Mouse (Mus musculus) heart, adult 2 months (tissue): Measurements from ENCODE around the gene Aqp1. TPM values are rescaled to one million over a fixed set of nuclear protein-coding genes. Genes with fewer than 3 reads are reported as not detected.

ENCODE experiments used
- DNase-seq, 2 experiments: peaks; one replicate each; pipeline ENCODE4 v3.0.0; 2021
- H3K27ac ChIP-seq: fragments of 200-600 bp; 2 replicates; pipeline ENCODE4 v1.8.1; 2022
- H3K27me3 ChIP-seq: fragments of 200-500 bp; 2 replicates; pipeline ENCODE4 v1.6.1; 2012; ENCODE audit warnings: mild to moderate bottlenecking, low read length, inconsistent platforms, mixed read lengths; ENCODE audit not compliant: control insufficient read depth, insufficient read depth
- H3K36me3 ChIP-seq: fragments of 200-500 bp; 2 replicates; pipeline ENCODE4 v1.6.1; 2012; ENCODE audit warnings: low read length, inconsistent platforms; ENCODE audit not compliant: control insufficient read depth, insufficient read depth
- H3K4me1 ChIP-seq: fragments of 200-500 bp; 2 replicates; pipeline ENCODE4 v1.6.1; 2011; ENCODE audit warnings: low read length; ENCODE audit not compliant: control insufficient read depth, insufficient read depth
- H3K4me3 ChIP-seq: fragments of 200-600 bp; 2 replicates; pipeline ENCODE4 v1.8.1; 2022
- H3K79me2 ChIP-seq: fragments of 200-500 bp; replicated peaks from 2 replicates; pipeline ENCODE4 v1.6.1; 2012; ENCODE audit warnings: mild to moderate bottlenecking, inconsistent platforms, low read length, moderate library complexity, mixed read lengths; ENCODE audit not compliant: control insufficient read depth, insufficient read depth
- H3K9ac ChIP-seq: fragments of 200-500 bp; 2 replicates; pipeline ENCODE4 v1.6.1; 2012; ENCODE audit warnings: low read depth, mild to moderate bottlenecking, control low read depth, inconsistent platforms, low read length, mixed read lengths
- CTCF ChIP-seq: fragments of 200-600 bp; IDR thresholded peaks from 2 replicates; pipeline ENCODE4 v1.8.1; 2022; ENCODE audit warnings: antibody characterized with exemption, mild to moderate bottlenecking, moderate library complexity
- EP300 ChIP-seq: fragments of 200-500 bp; IDR thresholded peaks from 2 replicates; pipeline ENCODE4 v1.6.1; 2011; ENCODE audit warnings: low read depth, low read length, control low read depth; ENCODE audit not compliant: insufficient read depth
- POLR2A ChIP-seq: fragments of 200-500 bp; IDR thresholded peaks from 2 replicates; pipeline ENCODE4 v1.6.1; 2011; ENCODE audit warnings: mild to moderate bottlenecking, low read depth, low read length, control low read depth; ENCODE audit not compliant: insufficient read depth
- WGBS: fragments of 180-500 bp; shearing (Covaris S2); methylation state at CpG from one replicate; pipeline ENCODE4 v1.1.7; 2018; 5-methylcytosine and 5-hydroxymethylcytosine counted together
- intact Hi-C: fragments of 180-260 bp; cut with DNase I; formaldehyde crosslinking; loops from one replicate; pipeline ENCODE4 v1.15.1; 2025
- polyA plus RNA-seq: library from polyadenylated mRNA; depleted of rRNA; stranded (reverse); fragments of >200 nt; gene quantifications from 2 replicates; pipeline ENCODE4 v1.2.3, GENCODE M21; 2012
- total RNA-seq, 2 experiments: library from RNA; stranded (reverse); gene quantifications; 2 replicates each; pipeline ENCODE4 v1.2.3; 2021

Aqp1 gene
- total and polyA plus RNA-seq, 3 experiments: 377 to 449 (median 433) TPM

DNA sequence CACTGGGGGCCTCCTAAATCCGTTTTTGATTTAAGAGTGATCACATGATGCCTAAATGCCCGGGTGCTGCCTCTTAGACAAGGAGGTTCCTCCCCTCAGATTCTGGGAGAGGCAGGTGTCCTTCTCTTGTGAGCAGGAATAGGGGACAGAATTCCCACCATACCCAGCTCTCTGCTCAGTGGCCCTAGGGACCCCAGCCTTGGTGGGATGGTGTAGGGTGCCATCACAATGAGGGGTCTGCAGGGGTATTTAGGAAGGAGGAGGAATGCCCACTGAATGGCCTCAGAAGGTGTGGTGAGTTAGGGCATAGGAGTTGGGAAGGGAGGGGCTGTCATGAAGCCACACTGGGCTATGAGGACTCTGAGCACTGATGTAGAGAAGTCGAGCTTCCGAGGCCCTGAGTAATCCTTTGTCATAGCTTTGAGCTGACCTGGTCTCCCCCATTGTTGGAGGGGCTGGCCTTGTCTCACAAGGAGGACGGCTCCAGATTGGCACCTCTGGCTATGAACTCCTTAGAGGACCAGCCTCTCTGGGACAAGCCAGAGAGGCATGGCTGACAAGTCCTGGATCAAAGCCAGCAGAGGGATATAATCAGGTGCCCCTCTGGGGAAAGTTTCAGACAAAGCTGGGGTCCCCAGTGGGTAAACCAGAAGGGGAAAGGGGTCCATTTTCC, 4.0 kb upstream of the Aqp1 start:
- Histone ChIP-seq H3K9ac (peak overlapping the region; percentile 20; the same call in 1 of the 2 replicates), H3K27ac (peak overlapping the region; percentile 75), H3K36me3 (no peaks in the 10 kb centered on the region), H3K27me3 (no peaks in the 10 kb centered on the region), H3K79me2 (no peaks in the 10 kb centered on the region), H3K4me3 (no peak overlapping the region), H3K4me1 (peaks cover 7% of the 10 kb centered on the region)
- 41% methylated on average over 5 of the region's 5 CpGs for WGBS
- DNase-seq: no peak
- TF ChIP-seq EP300: no peak
- intact Hi-C loops: no loop called here

GRCm38 (mm10) chr6:55332773-55333109, 3.5 kb upstream of the Aqp1 start:
- Histone ChIP-seq H3K9ac (no peak overlapping the region), H3K27me3 (no peaks in the 10 kb centered on the region), H3K36me3 (no peaks in the 10 kb centered on the region), H3K79me2 (no peaks in the 10 kb centered on the region), H3K4me1 (peaks cover 5% of the 10 kb centered on the region), H3K27ac (peak overlapping the region; percentile 75), H3K4me3 (no peak overlapping the region)
- WGBS: 48% methylated on average over 6 of the region's 6 CpGs
- intact Hi-C loops: no loop called here
- no peak for DNase-seq
- no peak for TF ChIP-seq EP300
- TF ChIP-seq POLR2A: peak; percentile 38; the same call in 1 of the 2 replicates
- TF ChIP-seq CTCF: no peak

GRCm38 (mm10) chr6:55337242-55337641, 1.0 kb downstream of the Aqp1 start:
- WGBS: 43% methylated on average over 5 of the region's 5 CpGs
- TF ChIP-seq CTCF (no peak), POLR2A (no peak), EP300 (no peak)
- peak overlapping the region; percentile 59 for H3K4me3 ChIP-seq
- no peaks in the 10 kb centered on the region for H3K36me3 ChIP-seq
- DNase-seq: no peak
- H3K9ac ChIP-seq: peak overlapping the region; percentile 91
- H3K4me1 ChIP-seq: peaks cover 7% of the 10 kb centered on the region
- peak overlapping the region; percentile 82 for H3K27ac ChIP-seq
- H3K79me2 ChIP-seq: no peaks in the 10 kb centered on the region
- intact Hi-C loops: no loop called here
- no peaks in the 10 kb centered on the region for H3K27me3 ChIP-seq

GRCm38 (mm10) chr6:55338077-55338476, 1.8 kb downstream of the Aqp1 start:
- intact Hi-C loops: no loop called here
- TF ChIP-seq POLR2A (no peak), EP300 (no peak)

DNA sequence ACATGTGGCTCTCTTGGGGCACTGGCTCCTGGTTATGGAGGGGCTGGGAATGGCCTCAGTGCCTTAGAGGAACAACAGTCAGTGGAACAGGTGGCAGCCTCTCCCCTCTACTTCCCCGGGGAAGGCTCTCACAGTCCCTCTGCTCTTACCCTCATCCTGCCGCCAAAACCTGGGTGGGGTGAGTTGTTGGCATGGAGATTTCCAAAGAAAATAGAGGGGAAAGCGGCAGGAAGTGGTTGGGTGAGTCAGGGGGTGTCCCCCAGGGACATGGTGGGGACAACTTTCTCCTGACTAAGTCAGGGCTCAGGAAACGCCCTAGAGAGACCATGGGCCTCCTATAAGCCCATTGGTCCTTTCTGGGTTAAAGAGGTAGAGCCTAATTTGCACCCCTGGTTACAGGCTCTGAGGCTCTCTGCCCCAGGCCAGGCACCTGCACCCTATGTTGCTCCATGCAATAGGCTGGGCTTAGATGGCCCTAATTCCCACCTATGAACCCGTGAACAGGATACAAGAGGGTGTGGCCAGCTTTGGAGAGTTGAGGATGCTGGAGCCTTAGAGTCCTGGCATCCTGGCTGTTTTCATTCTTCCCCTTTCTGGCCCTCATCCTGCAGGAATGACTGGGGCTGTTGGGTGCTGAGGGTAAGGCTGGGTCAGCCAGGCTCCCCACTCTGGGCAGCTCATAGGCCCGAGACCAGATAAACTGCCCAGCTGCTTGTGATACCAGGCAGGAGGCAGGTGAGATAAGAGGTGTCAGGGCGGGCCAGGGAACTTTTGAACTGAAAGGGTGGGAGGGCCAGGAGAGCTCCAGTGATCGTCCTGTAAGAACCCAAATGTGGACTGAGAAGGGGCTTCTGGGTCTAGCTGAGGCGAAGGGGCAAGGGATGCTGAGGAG, 2.9 kb downstream of the Aqp1 start:
- H3K4me1 ChIP-seq: peaks cover 4% of the 10 kb centered on the region
- H3K27me3 ChIP-seq: no peaks in the 10 kb centered on the region
- 0 out of 2 replicates have a peak, but pooled peaks have one; percentile 37 for TF ChIP-seq POLR2A
- no peak for TF ChIP-seq EP300
- H3K9ac ChIP-seq: peak overlapping the region; percentile 91
- DNase-seq: no peak
- H3K27ac ChIP-seq: peak overlapping the region; percentile 82
- 53% methylated on average over 9 of the region's 9 CpGs for WGBS
- no peaks in the 10 kb centered on the region for H3K79me2 ChIP-seq
- H3K4me3 ChIP-seq: peak overlapping the region; percentile 59
- no peaks in the 10 kb centered on the region for H3K36me3 ChIP-seq
- intact Hi-C loops: no loop called here

More at GRCm38 (mm10) chr6:55338077-55338476, 1.8 kb downstream of the Aqp1 start:
- Histone ChIP-seq H3K9ac (peak overlapping the region; percentile 91), H3K79me2 (no peaks in the 10 kb centered on the region), H3K4me1 (peaks cover 4% of the 10 kb centered on the region), H3K27ac (peak overlapping the region; percentile 82), H3K4me3 (peak overlapping the region; percentile 59), H3K27me3 (no peaks in the 10 kb centered on the region), H3K36me3 (no peaks in the 10 kb centered on the region)
- no peak for DNase-seq
- 37% methylated on average over 6 of the region's 6 CpGs for WGBS

GRCm38 (mm10) chr6:55341688-55342087, 5.5 kb downstream of the Aqp1 start:
- peak in 1 of 2 experiments; percentile 29 for DNase-seq
- no peaks in the 10 kb centered on the region for H3K27me3 ChIP-seq
- H3K27ac ChIP-seq: peak overlapping the region; percentile 38
- no peaks in the 10 kb centered on the region for H3K79me2 ChIP-seq
- intact Hi-C loops: no loop called here
- no peak for TF ChIP-seq CTCF
- TF ChIP-seq EP300: no peak
- TF ChIP-seq POLR2A: no peak
- no peaks in the 10 kb centered on the region for H3K36me3 ChIP-seq
- WGBS: 18% methylated on average over 5 of the region's 5 CpGs
- H3K4me1 ChIP-seq: peaks cover 7% of the 10 kb centered on the region
- H3K4me3 ChIP-seq: peak overlapping the region; percentile 41
- H3K9ac ChIP-seq: peak overlapping the region; percentile 61
